Mouse (Mus musculus) heart, embryonic 14.5 days (tissue): ENCODE data around the gene Fzd4. TPM values are rescaled to one million over a fixed set of nuclear protein-coding genes. Genes with fewer than 3 reads are reported as not detected.

Source experiments
- ATAC-seq: fragments of 200-750 bp; cut with Nextera tagmentation; 2 replicates; pipeline ENCODE4 v1.8.0; 2017; ENCODE audit warnings: low read depth, moderate TSS enrichment; ENCODE audit not compliant: insufficient number of reproducible peaks, insufficient read depth, low FRiP score
- H3K27ac ChIP-seq, 2 experiments: fragments of 200-500 bp in 1 of 2; fragments of 300-500 bp in 1 of 2; sonication (generic) in 1 of 2; replicated peaks in 1 of 2; 2 replicates each; pipeline ENCODE4 v1.5.1; 2012 to 2014; ENCODE audit warnings: low read depth in 2 of 2, low read length in 2 of 2, control low read depth in 1 of 2, mild to moderate bottlenecking in 1 of 2, mixed read lengths in 1 of 2; ENCODE audit not compliant: control insufficient read depth in 1 of 2, insufficient read depth in 1 of 2
- H3K27me3 ChIP-seq: fragments of 300-500 bp; sonication (generic); 2 replicates; pipeline ENCODE4 v1.6.1; 2014; ENCODE audit warnings: mild to moderate bottlenecking, low read length, control low read depth; ENCODE audit not compliant: control insufficient read depth, insufficient read depth
- H3K36me3 ChIP-seq: fragments of 300-500 bp; sonication (generic); 2 replicates; pipeline ENCODE4 v1.6.1; 2014; ENCODE audit warnings: mild to moderate bottlenecking, control low read depth, low read length, mixed read lengths; ENCODE audit not compliant: control insufficient read depth, insufficient read depth
- H3K4me1 ChIP-seq, 2 experiments: fragments of 200-500 bp in 1 of 2; fragments of 300-500 bp in 1 of 2; sonication (generic) in 1 of 2; 2 replicates each; pipeline ENCODE4 v1.6.1; 2012 to 2014; ENCODE audit warnings: low read length in 2 of 2, control low read depth in 1 of 2, mixed read lengths in 1 of 2; ENCODE audit not compliant: control insufficient read depth in 2 of 2, insufficient read depth in 2 of 2
- H3K4me2 ChIP-seq: fragments of 300-500 bp; sonication (generic); 2 replicates; pipeline ENCODE4 v1.6.1; 2014; ENCODE audit warnings: mild to moderate bottlenecking, low read length
- H3K4me3 ChIP-seq, 2 experiments: fragments of 200-500 bp in 1 of 2; fragments of 300-500 bp in 1 of 2; sonication (generic) in 1 of 2; 2 replicates each; pipeline ENCODE4 v1.5.1; 2012 to 2014; ENCODE audit warnings: low read length in 2 of 2, mild to moderate bottlenecking in 2 of 2, control low read depth in 1 of 2, low read depth in 1 of 2, moderate library complexity in 1 of 2; ENCODE audit not compliant: control insufficient read depth in 1 of 2, insufficient read depth in 1 of 2
- H3K9ac ChIP-seq: fragments of 300-500 bp; sonication (generic); 2 replicates; pipeline ENCODE4 v1.6.1; 2014; ENCODE audit warnings: mild to moderate bottlenecking, low read length
- H3K9me3 ChIP-seq: fragments of 300-500 bp; sonication (generic); 2 replicates; pipeline ENCODE4 v1.6.1; 2016; ENCODE audit warnings: low read length, control low read depth; ENCODE audit not compliant: control insufficient read depth
- WGBS: fragments of 180-500 bp; shearing (Covaris S2); extraction: QIAGEN DNeasy Blood & Tissue Kit; methylation state at CpG from one replicate; pipeline ENCODE4 v1.1.7; 2014; 5-methylcytosine and 5-hydroxymethylcytosine counted together
- polyA plus RNA-seq: library from polyadenylated mRNA; unstranded; fragments of >200 nt; fragmentation: Nextera tagmentation; extraction: Ambion mirVana; gene quantifications from 2 replicates; pipeline ENCODE4 v1.2.1, GENCODE M21; 2014

Gene Fzd4
- polyA plus RNA-seq, 1 experiment from 2014 or later = 13.2 TPM

DNA sequence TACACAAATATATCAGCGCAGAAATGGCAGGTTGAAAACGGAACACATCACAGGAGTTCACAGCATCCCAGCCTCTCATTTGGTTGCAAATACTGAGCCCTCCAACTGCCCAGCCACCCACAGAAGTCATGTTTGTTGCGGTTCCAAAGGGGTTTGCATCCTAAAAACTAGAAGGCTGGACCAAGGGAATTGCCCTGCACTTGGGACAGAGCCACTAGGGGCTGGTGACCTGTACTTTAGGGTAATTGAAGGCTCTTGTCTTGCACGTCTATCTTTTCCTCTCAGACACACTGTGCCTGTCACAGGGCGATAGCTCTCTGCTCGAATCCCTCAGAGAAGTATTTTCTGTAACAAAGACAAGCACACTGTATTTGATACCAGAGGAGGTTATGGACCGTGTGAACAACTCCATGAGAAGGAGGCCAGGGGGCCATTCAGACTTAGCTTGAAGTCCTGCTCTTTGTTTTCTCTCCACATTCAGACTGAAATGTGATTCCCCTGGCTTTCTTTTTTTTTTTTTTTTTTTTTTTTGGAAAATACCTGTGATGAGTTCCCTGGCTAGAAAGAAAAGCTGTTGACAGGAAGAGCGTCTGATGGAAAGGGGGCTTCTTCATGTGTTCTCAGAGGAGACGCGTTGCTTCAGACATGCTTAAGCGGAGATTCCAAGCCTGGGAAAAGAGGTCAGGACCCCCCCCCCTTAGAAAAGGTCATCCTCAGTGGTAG lies 2.9 kb upstream of the Fzd4 start:
- no peaks in the 10 kb centered on the region for H3K36me3 ChIP-seq
- ATAC-seq = no peak
- no peak overlapping the region for H3K27ac ChIP-seq
- WGBS = 60% methylated on average over 11 of the region's 11 CpGs
- no peak overlapping the region for H3K9ac ChIP-seq
- H3K4me1 ChIP-seq = peaks cover 3 to 10% of the 10 kb centered on the region in 2 experiments; a peak in 1 of 4 replicates
- no peaks in the 10 kb centered on the region for H3K9me3 ChIP-seq
- no peak overlapping the region for H3K4me3 ChIP-seq
- no peak overlapping the region for H3K4me2 ChIP-seq
- no peaks in the 10 kb centered on the region for H3K27me3 ChIP-seq

DNA sequence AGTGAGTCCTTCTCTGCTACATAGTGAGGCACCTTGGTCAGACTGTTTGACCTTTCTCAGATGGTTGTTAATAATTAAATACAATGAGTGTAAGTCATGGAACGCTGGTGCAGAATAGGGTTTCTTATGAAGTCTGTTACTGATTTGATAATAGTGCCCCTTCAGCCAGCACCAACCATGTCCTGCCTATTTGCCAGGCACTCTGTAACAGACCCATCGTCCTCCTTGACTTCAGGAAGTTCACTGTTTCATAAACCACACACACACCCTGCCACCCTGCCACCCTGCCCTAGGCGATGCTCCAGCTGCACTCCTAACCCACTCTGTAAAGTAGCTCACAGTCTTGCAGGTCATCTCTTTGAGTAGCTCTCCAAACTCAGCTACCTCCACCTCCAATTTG lies 2.2 kb upstream of the Fzd4 start:
- H3K9ac ChIP-seq = no peak overlapping the region
- peaks cover 3 to 10% of the 10 kb centered on the region in 2 experiments; a peak in 1 of 4 replicates for H3K4me1 ChIP-seq
- H3K9me3 ChIP-seq = no peaks in the 10 kb centered on the region
- WGBS = 91% methylated on average over 3 of the region's 3 CpGs
- no peak for ATAC-seq
- H3K4me2 ChIP-seq = no peak overlapping the region
- H3K36me3 ChIP-seq = no peaks in the 10 kb centered on the region
- no peak overlapping the region for H3K27ac ChIP-seq
- no peak overlapping the region for H3K4me3 ChIP-seq
- no peaks in the 10 kb centered on the region for H3K27me3 ChIP-seq

DNA sequence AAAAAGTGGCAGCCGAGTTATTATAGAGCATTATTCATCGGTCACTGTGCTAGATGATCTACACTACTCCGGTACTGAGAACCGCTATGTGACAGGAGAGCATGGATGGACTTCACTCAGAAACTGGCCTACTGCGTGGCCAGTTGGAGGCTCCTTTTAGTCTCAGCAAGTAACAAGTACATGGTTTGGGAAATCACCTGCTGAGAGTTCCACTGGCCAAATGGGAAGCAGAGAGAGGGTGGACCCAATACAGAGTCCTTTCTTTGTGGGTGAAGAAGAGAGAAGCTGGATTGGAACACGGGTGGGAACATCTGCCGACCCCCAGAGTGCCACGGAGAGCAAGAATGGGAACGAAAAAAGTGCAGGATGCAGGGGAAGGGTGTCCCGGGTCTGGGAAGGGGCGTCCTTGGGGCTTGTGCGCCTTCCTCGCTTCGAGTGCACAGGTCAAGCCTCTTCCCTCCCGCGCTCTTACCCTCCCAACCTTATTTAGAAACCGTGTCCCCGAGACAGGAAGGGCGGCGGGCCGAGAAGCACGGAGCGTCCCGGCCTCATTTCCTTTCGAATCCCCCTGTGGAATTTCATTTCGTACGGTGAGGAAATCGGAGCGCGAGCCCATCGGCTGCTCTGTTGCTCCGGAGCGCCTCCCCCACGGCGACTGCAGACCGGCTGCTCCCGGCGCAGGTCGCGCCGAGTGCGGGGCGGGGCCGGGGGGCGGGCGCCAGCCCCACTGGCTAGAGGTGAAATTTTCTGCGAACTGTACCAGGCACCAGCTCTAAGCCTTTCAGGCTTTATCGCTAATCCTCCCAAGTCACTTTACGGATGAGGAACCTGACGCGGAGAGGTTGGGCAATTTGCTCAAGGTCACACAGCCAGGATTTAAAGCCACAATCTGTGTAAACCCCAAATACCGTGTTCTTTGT lies 842 bp upstream of the Fzd4 start:
- 5% methylated on average over 52 of the region's 52 CpGs for WGBS
- Histone ChIP-seq H3K4me3 (peak overlapping the region; percentile 60 to 90), H3K36me3 (peaks cover 13% of the 10 kb centered on the region), H3K27me3 (no peaks in the 10 kb centered on the region), H3K9me3 (no peaks in the 10 kb centered on the region), H3K27ac (peak overlapping the region; percentile 85 to 95), H3K9ac (peak overlapping the region; percentile 83), H3K4me2 (peak overlapping the region; percentile 91), H3K4me1 (peaks cover 5 to 10% of the 10 kb centered on the region in 2 experiments; a peak in 1 of 4 replicates)
- ATAC-seq = peak; percentile 87

DNA sequence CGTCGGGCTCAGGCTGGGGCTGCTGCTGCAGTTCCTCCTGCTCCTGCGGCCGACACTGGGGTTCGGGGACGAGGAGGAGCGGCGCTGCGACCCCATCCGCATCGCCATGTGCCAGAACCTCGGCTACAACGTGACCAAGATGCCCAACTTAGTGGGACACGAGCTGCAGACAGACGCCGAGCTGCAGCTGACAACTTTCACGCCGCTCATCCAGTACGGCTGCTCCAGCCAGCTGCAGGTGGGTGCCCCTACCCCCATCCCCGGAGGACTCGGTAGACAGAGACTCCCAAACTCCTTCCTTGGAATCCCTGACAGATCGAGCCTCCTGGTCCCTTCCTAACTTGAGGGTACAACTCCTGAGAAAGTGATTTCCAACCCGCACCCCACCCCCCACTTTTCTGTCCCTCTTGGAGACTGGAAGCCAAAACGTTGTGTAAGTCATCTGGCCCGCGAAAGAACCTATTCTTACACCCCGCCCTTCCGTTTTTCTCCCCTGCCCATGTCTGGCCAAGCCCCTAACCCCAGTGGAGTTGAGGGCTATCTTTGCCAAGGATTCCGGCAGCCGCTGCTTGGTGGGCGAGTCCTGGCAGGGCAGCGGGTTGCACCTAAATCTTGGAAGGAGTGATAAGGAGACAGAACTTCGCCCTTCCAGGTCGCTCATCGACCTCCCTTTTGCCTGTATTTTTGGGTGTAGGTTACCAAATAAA lies 732 bp downstream of the Fzd4 start:
- no peaks in the 10 kb centered on the region for H3K27me3 ChIP-seq
- no peaks in the 10 kb centered on the region for H3K9me3 ChIP-seq
- peak overlapping the region; percentile 90 for H3K9ac ChIP-seq
- WGBS = 1% methylated on average over 35 of the region's 35 CpGs
- ATAC-seq = no peak; the same call in 1 of the 2 replicates
- H3K4me3 ChIP-seq = peak overlapping the region; percentile 84 to 90
- peak overlapping the region; percentile 88 to 95 for H3K27ac ChIP-seq
- peak overlapping the region; percentile 91 for H3K4me2 ChIP-seq
- peaks cover 5 to 15% of the 10 kb centered on the region in 2 experiments; a peak in 2 of 4 replicates for H3K4me1 ChIP-seq
- H3K36me3 ChIP-seq = peaks cover 24% of the 10 kb centered on the region

DNA sequence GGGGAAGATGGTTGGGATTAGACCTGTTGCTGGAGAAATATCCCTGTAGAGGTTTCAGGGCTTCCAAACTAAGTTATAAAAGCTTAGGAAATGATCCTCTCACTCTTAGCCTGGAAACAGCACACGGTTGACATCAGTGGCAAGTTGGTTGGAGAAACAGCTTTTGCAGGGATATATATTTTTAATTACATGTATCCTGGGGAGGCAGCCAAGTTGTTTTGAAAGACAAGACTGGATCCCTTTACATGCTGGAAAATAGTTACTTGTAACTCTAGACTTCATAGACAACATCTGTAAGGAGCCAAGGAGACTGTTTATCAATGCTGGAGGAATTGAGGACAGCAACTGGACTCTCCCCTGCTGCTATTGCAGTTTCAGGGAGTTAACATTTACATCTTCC lies 1.9 kb downstream of the Fzd4 start:
- peak overlapping the region; percentile 27 to 90; a peak in 3 of 4 replicates for H3K4me3 ChIP-seq
- no peak for ATAC-seq
- peaks cover 7 to 21% of the 10 kb centered on the region in 2 experiments; a peak in 2 of 4 replicates for H3K4me1 ChIP-seq
- H3K36me3 ChIP-seq = peaks cover 33% of the 10 kb centered on the region
- H3K4me2 ChIP-seq = peak overlapping the region; percentile 91
- WGBS = 26% methylated on average over 1 of the region's 1 CpGs
- H3K9ac ChIP-seq = peak overlapping the region; percentile 70
- no peaks in the 10 kb centered on the region for H3K9me3 ChIP-seq
- H3K27me3 ChIP-seq = no peaks in the 10 kb centered on the region
- H3K27ac ChIP-seq = peak overlapping the region in 1 of 2 experiments; percentile 38; a peak in 1 of 4 replicates

DNA sequence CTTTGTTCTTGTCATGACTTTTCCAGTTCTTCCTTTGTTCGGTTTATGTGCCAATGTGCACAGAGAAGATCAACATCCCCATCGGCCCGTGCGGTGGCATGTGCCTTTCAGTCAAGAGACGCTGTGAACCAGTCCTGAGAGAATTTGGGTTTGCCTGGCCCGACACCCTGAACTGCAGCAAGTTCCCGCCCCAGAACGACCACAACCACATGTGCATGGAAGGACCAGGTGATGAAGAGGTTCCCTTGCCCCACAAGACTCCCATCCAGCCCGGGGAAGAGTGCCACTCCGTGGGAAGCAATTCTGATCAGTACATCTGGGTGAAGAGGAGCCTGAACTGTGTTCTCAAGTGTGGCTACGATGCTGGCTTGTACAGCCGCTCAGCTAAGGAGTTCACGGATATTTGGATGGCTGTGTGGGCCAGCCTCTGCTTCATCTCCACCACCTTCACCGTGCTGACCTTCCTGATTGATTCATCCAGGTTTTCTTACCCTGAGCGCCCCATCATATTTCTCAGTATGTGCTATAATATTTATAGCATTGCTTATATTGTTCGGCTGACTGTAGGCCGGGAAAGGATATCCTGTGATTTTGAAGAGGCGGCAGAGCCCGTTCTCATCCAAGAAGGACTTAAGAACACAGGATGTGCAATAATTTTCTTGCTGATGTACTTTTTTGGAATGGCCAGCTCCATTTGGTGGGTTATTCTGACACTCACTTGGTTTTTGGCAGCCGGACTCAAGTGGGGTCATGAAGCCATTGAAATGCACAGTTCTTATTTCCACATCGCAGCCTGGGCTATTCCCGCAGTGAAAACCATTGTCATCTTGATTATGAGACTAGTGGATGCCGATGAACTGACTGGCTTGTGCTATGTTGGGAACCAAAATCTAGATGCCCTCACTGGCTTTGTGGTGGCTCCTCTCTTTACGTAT lies 3.1 kb downstream of the Fzd4 start:
- Histone ChIP-seq H3K9me3 (no peaks in the 10 kb centered on the region), H3K4me3 (peak overlapping the region in 1 of 2 experiments; percentile 90; a peak in 2 of 4 replicates), H3K27me3 (no peaks in the 10 kb centered on the region), H3K4me2 (peak overlapping the region; percentile 91), H3K36me3 (peaks cover 46% of the 10 kb centered on the region), H3K4me1 (peaks cover 9 to 29% of the 10 kb centered on the region in 2 experiments), H3K27ac (peak overlapping the region; percentile 45 to 48), H3K9ac (no peak overlapping the region)
- WGBS = 79% methylated on average over 24 of the region's 24 CpGs
- ATAC-seq = no peak
